Mouse (Mus musculus): ENCODE results near the gene Amacr. TPM values are rescaled to one million over a fixed set of nuclear protein-coding genes. Genes with fewer than 3 reads are reported as not detected.

Gene Amacr
- polyA plus RNA-seq (2015; fragmentation: Nextera tagmentation; extraction: Ambion mirVana) = 12.3 and 12.9 TPM in 2 replicates

DNA sequence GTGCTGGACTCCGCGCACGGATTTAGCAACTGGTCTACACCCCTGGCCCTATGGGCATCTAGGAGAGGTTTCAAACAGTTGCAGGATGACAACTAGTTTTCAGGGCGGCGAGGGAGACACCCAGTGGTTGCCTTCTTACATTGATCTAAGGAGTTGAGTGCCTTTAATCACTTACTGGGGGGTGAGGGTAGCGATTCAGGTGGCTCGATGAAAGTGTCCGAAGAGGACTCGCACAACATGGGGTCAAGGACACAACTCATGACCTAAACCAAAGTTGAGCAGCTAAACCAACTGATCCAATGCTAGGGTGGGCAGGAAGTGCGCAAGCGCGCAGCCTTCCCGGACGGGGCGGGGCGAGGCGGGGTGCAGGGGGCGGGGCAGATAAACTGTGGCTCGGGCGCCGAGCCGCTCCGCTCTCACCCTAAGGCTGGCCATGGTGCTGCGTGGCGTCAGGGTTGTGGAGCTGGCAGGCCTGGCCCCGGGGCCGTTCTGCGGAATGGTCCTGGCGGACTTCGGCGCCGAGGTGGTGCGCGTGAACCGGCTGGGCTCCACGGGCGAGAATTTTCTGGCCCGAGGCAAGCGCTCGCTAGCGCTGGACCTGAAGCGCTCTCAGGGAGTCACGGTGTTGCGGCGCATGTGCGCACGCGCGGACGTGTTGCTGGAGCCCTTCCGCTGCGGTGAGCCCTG, at the start of gene Amacr:
Gene Amacr (plus strand): TSS at position 380 of the 687 bp plus-strand sequence.
- Histone ChIP-seq H3K36me3 (ENCODE audit: control insufficient read depth, insufficient read depth, low read length) (0 out of 2 replicates have a peak, but pooled peaks cover 2% of the 10 kb centered on the region), H3K4me3 (ENCODE audit: low read depth, low read length) (peak within 1 kb of the TSS; percentile 68), H3K27ac (replicated peaks) (peak within 1 kb of the TSS; percentile 86), H3K9ac (ENCODE audit: low read length) (peak within 1 kb of the TSS; percentile 71), H3K27me3 (ENCODE audit: control insufficient read depth, insufficient read depth, low read length) (no peaks in the 10 kb centered on the region), H3K9me3 (ENCODE audit: control insufficient read depth, low read length) (no peaks in the 10 kb centered on the region), H3K4me1 (replicated peaks; ENCODE audit: control insufficient read depth, insufficient read depth) (0 out of 2 replicates have a peak, but pooled peaks cover 2% of the 10 kb centered on the region), H3K4me2 (replicated peaks; ENCODE audit: low read depth) (peak within 1 kb of the TSS; percentile 71)
- TF ChIP-seq EP300 (optimal IDR thresholded peaks at IDR 0.05) (no peak), CTCF (IDR thresholded peaks at IDR 0.05; ENCODE audit: low read depth) (peak; percentile 73)
- DNase-seq (ENCODE audit: low spot score) (peak; percentile 94), ATAC-seq (ENCODE audit: low FRiP score, low TSS enrichment) (peak; percentile 99)
- WGBS = under 1% methylated on average over 47 of the region's 52 CpGs

DNA sequence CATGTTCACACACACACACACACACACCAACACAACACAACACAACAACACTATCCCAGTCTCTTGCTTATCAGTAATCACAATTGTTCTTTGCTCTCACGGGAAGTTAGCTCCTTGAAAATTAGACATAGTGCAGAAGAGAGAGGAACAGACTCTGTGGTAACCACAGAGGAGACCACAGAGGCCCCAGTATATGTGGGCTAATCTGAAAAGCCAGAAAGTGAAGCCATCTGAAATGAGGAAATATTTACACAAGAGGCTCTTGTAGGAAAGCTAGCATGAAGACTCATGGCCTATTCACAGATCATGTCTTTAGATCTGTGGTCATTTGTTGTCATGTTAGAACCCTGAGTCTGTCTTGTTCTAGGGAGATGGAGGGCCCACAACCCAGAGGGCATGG, 47.6 kb upstream of the Amacr start:
- no peaks in the 10 kb centered on the region for H3K27me3 ChIP-seq (ENCODE audit: control insufficient read depth, insufficient read depth, low read length)
- no peak overlapping the region for H3K4me2 ChIP-seq (replicated peaks; ENCODE audit: low read depth)
- whole genome bisulfite sequencing = 53% methylated on average over 1 of the region's 1 CpGs
- H3K9ac ChIP-seq (ENCODE audit: low read length) = no peak overlapping the region
- H3K4me1 ChIP-seq (replicated peaks; ENCODE audit: control insufficient read depth, insufficient read depth) = no peaks in the 10 kb centered on the region
- ATAC-seq (ENCODE audit: low FRiP score, low TSS enrichment) = no peak
- no peak overlapping the region for H3K4me3 ChIP-seq (ENCODE audit: low read depth, low read length)
- TF ChIP-seq EP300 (optimal IDR thresholded peaks at IDR 0.05) (no peak), CTCF (IDR thresholded peaks at IDR 0.05; ENCODE audit: low read depth) (no peak)
- H3K9me3 ChIP-seq (ENCODE audit: control insufficient read depth, low read length) = no peaks in the 10 kb centered on the region
- H3K27ac ChIP-seq (replicated peaks) = no peak overlapping the region
- no peaks in the 10 kb centered on the region for H3K36me3 ChIP-seq (ENCODE audit: control insufficient read depth, insufficient read depth, low read length)
- no peak for DNase-seq (ENCODE audit: low spot score)

DNA sequence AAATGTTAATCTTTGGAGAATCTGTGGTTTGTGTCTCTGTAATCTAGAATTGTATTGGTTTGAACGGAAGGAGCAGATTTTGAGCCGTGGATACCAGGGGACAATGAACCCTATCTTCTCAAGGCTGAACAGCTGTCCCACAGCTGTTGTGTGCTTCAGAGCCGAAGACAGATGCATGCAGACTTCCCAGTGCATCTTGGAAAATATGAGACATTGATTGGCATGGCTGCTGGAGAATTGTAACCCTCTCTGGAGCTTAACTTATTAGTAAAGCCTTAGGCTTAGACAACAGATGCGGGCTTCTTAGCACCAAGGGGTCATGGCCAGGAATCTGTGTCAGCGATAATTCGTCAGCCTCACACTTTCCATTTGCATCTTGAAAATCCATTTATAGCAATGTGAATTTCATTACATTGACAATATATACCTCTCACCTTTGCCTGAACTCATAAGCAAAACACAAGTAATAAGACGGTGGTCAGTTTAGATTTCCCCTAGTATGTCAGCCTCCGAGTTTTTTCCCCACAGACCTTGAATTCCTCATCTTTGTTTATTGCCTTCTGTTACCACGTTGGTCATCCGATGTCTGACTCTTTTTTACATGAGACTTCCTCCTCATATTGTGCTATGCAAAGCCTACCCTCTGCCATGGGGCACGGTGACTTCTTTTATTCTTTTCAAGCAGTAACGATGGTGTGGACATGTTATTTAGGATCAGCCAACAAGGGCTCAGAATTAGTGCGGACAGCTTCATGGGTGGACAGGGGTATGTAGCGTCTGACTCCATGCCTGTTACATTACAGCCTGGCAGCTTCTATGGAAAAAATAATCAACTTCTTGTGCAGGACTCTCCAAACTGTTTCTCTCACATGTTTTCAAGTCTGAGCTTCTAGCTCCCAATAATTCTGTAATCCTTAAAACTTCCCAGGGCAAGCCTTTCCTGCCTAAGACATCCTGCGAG, 41.1 kb upstream of the Amacr start:
- no peaks in the 10 kb centered on the region for H3K9me3 ChIP-seq (ENCODE audit: control insufficient read depth, low read length)
- DNase-seq (ENCODE audit: low spot score) (no peak), ATAC-seq (ENCODE audit: low FRiP score, low TSS enrichment) (no peak)
- WGBS = 57% methylated on average over 15 of the region's 15 CpGs
- no peaks in the 10 kb centered on the region for H3K4me1 ChIP-seq (replicated peaks; ENCODE audit: control insufficient read depth, insufficient read depth)
- H3K9ac ChIP-seq (ENCODE audit: low read length) = no peak overlapping the region
- TF ChIP-seq EP300 (optimal IDR thresholded peaks at IDR 0.05) = no peak
- TF ChIP-seq CTCF (IDR thresholded peaks at IDR 0.05; ENCODE audit: low read depth) = no peak
- H3K27ac ChIP-seq (replicated peaks) = no peak overlapping the region
- no peak overlapping the region for H3K4me3 ChIP-seq (ENCODE audit: low read depth, low read length)
- H3K4me2 ChIP-seq (replicated peaks; ENCODE audit: low read depth) = no peak overlapping the region
- no peaks in the 10 kb centered on the region for H3K27me3 ChIP-seq (ENCODE audit: control insufficient read depth, insufficient read depth, low read length)
- no peaks in the 10 kb centered on the region for H3K36me3 ChIP-seq (ENCODE audit: control insufficient read depth, insufficient read depth, low read length)

DNA sequence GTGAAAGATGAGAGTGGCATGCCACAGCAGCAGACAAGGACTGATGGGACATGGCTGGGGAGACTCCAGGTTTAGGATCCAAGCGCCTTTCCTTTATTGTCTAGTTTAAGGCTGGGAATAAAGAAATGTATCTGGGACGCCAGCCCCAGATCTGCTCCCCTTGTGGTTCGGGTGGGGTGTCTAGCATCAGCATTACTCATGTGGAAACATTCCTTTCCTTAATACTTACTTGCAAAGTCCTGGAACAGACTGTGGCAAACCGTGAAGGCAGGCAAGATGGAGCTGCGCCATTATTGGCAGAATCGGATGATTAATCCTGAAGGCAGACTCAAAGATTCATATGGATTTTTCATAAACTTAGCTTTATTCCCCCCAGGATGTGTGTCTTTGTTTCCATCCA, 39.7 kb upstream of the Amacr start:
- ATAC-seq (ENCODE audit: low FRiP score, low TSS enrichment) = no peak
- TF ChIP-seq EP300 (optimal IDR thresholded peaks at IDR 0.05) (no peak), CTCF (IDR thresholded peaks at IDR 0.05; ENCODE audit: low read depth) (no peak)
- no peak overlapping the region for H3K4me2 ChIP-seq (replicated peaks; ENCODE audit: low read depth)
- WGBS = 51% methylated on average over 6 of the region's 6 CpGs
- no peak for DNase-seq (ENCODE audit: low spot score)
- H3K4me3 ChIP-seq (ENCODE audit: low read depth, low read length) = no peak overlapping the region
- no peak overlapping the region for H3K27ac ChIP-seq (replicated peaks)
- no peak overlapping the region for H3K9ac ChIP-seq (ENCODE audit: low read length)
- no peaks in the 10 kb centered on the region for H3K36me3 ChIP-seq (ENCODE audit: control insufficient read depth, insufficient read depth, low read length)
- H3K27me3 ChIP-seq (ENCODE audit: control insufficient read depth, insufficient read depth, low read length) = no peaks in the 10 kb centered on the region
- H3K4me1 ChIP-seq (replicated peaks; ENCODE audit: control insufficient read depth, insufficient read depth) = no peaks in the 10 kb centered on the region
- no peaks in the 10 kb centered on the region for H3K9me3 ChIP-seq (ENCODE audit: control insufficient read depth, low read length)

DNA sequence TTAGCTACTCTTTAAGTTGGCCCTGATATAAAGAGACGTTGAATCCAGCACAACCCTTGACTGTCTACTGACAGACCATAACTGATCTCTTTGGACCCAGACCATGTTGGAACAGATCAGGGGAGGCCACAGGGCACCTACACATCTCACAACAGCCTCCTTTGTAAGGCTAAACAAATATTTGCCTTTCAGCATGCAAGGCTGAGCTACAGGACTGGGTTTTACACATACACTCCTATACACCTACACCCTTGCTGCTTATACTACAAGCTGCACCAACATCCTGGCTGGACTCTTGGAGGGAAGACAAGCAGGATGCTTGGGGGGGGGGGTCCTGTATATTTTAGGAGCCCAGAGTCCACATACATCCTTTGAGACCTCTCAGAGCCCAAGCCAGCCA, 33.7 kb upstream of the Amacr start:
- DNase-seq (ENCODE audit: low spot score) (no peak), ATAC-seq (ENCODE audit: low FRiP score, low TSS enrichment) (no peak)
- Histone ChIP-seq H3K4me2 (replicated peaks; ENCODE audit: low read depth) (no peak overlapping the region), H3K9ac (ENCODE audit: low read length) (no peak overlapping the region), H3K27ac (replicated peaks) (no peak overlapping the region), H3K36me3 (ENCODE audit: control insufficient read depth, insufficient read depth, low read length) (no peaks in the 10 kb centered on the region), H3K9me3 (ENCODE audit: control insufficient read depth, low read length) (no peaks in the 10 kb centered on the region), H3K4me3 (ENCODE audit: low read depth, low read length) (no peak overlapping the region), H3K4me1 (replicated peaks; ENCODE audit: control insufficient read depth, insufficient read depth) (no peaks in the 10 kb centered on the region), H3K27me3 (ENCODE audit: control insufficient read depth, insufficient read depth, low read length) (no peaks in the 10 kb centered on the region)
- 38% methylated on average over 1 of the region's 1 CpGs for WGBS
- no peak for TF ChIP-seq CTCF (IDR thresholded peaks at IDR 0.05; ENCODE audit: low read depth)
- TF ChIP-seq EP300 (optimal IDR thresholded peaks at IDR 0.05) = no peak

Measured in stomach, postnatal 0 days (tissue).